Mouse (Mus musculus): ENCODE measurements around the gene Hist1h3g. TPM values are rescaled to one million over a fixed set of nuclear protein-coding genes. Genes with fewer than 3 reads are reported as not detected.

Hist1h3g gene
- 0.46 and 0.82 TPM in 2 replicates for polyA plus RNA-seq (2012; rRNA removed)

DNA sequence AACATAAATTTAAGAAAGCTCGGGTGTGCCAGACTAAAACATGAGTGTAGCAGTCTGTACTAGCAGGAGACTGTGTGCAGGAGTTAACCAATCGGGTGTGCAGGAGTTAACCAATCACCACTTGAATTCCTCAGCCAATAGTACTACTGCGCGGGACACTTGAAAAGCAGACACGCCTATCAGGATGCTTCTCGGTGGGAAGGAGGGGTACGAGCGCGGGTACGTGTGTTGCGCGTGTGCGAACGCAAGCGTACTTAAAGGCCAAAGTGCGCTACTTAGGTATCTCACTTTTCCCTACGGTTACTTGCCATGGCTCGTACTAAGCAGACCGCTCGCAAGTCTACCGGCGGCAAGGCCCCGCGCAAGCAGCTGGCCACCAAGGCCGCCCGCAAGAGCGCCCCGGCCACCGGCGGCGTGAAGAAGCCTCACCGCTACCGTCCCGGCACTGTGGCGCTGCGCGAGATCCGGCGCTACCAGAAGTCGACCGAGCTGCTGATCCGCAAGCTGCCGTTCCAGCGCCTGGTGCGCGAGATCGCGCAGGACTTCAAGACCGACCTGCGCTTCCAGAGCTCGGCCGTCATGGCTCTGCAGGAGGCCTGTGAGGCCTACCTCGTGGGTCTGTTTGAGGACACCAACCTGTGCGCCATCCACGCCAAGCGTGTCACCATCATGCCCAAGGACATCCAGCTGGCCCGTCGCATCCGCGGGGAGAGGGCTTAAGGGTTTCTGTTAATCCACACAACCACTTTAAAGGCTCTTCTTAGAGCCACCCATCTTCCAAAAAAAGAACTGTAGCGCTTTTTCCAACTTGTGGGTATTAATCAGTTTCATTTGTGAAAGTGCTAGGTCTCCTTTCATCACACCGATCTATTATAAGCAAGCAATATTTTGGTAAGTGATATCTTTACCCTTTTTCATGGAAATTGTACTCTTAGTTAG is at the start of gene Hist1h3g:
Gene Hist1h3g, plus strand, starts transcription at position 286 of the 939 bp plus-strand sequence.
- peak; percentile 93 to 95 for DNase-seq (ENCODE audit: extremely low spot score in 1 of 2, low spot score in 1 of 2)

DNA sequence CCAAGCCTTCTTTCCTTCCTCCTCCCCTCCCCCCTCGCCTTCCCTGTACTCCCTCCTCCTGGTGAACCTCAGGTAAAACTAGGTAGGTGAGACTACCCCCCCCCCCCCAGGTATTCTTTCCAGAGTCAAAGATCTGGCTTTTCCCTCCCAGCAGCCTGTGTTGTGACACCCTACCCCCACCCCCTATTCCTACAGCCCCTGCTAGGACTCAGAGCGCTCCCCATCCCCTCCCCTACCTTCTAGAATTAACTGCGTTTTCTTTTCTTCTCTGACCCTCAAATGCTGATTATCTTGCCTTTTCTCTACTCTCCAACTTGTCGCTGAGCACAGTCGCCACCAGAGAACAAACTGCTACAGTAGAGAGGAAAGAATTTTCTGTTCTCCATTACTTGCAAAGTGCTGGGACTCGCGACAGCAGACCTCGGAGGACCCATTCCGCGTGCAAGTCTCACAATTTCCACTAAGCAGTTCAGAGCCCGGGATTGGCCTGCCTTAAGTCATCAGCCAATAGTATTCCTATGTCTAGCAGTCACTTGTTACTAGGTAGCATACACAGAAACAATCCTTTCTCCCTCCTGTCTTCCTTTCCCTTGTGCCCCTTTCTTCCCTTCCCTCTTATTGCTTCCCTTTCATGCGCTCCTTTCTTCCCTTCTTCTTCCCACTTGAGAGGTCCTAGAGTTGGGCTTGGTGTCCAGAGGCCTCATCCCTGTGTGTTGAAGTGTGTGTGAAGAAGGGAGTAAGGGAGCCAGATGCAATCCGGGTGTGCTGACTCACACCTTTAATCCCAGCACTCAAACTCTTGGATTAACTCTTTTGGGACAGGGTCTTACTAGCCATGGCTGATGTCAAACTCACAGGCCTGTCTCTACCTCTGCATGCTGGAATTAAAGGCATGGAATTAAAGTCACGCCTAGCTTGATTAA is 46.6 kb upstream of the Hist1h3g start, which contains the start of gene Btn2a2:
Gene Btn2a2, minus strand, starts transcription at position 458 of the 923 bp plus-strand sequence.
- DNase-seq (ENCODE audit: extremely low spot score in 1 of 2, low spot score in 1 of 2), result peak; percentile 69 to 83

DNA sequence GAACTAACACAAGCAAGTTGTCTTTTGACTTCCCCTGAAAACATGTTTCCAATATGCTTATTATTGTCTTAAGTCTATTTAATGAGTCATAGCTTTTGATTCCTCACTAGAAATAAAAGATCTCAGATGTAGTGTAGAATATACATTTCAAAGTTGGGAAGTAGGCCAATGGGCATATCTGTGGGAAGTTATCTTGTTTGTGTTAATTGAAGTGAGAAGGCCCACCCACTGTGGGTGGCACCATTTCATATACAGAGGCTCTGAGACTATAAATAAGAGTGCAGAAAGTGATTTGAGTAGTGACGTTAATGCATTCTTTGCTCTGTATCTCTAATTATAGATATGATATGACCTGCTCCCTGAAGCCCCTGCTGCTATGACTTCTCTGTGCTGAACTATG is 44.4 kb upstream of the Hist1h3g start:
- peak; percentile 20 to 50 for DNase-seq (ENCODE audit: extremely low spot score in 1 of 2, low spot score in 1 of 2)

DNA sequence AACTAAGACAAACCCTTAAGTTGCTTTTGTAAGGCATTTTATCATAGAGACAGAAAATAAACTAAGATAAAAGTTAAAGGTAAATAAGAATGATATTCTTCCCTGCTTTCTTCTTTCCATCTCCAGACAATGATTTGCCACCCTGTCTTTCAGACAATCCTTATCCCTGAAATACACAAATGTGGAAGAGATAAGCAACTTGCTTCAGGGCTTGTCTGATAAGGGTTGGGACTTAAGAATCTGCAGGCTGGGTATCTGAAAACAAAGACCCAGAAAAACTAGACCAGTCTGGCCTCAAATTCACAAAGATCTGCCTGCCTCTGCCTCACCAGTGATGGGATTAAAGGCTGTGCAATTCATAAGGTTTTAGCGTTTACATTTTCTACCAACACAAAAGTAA is 44.0 kb upstream of the Hist1h3g start:
- DNase-seq (ENCODE audit: extremely low spot score in 1 of 2, low spot score in 1 of 2), result no peak

DNA sequence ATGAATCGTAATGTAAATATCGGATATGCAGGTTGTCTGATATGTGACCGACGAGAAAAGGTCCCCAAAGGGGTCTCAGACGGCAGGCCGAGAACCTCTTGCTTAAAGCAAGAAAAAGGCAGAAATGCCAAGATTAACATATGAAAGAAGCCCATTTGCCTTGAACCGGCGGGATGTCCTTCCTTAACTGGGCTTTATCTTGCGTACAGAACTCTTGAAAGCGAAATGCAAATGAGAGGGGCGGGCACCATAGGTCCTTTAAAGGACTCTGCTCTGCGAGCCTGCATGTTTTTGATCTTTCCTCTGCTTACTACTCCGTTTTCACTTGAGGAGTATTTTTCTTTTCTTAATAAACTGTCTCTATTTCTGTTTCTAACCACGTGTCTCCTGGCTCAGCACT is 43.2 kb upstream of the Hist1h3g start:
- no peak for DNase-seq (ENCODE audit: extremely low spot score in 1 of 2, low spot score in 1 of 2)

DNA sequence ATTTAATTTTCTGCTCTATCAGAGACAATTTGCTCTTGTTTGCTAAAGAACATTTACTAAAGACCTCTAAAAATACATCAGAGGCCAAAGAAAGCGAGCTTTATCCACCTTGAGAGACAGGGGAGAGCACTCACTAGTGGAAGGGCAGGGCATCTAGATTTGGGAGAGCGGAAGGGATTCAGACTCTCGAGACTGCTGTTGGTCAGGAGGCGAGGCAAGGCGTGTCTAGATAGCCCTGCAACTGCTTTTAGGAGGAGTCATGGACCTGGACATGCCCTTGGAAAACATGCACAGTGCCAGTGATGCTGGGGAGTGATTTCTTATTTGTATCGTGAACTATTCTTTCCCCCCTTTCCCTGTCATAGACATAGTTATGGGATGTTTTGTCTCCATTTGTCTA is 39.7 kb upstream of the Hist1h3g start:
- DNase-seq (ENCODE audit: extremely low spot score in 1 of 2, low spot score in 1 of 2), result no peak

DNA sequence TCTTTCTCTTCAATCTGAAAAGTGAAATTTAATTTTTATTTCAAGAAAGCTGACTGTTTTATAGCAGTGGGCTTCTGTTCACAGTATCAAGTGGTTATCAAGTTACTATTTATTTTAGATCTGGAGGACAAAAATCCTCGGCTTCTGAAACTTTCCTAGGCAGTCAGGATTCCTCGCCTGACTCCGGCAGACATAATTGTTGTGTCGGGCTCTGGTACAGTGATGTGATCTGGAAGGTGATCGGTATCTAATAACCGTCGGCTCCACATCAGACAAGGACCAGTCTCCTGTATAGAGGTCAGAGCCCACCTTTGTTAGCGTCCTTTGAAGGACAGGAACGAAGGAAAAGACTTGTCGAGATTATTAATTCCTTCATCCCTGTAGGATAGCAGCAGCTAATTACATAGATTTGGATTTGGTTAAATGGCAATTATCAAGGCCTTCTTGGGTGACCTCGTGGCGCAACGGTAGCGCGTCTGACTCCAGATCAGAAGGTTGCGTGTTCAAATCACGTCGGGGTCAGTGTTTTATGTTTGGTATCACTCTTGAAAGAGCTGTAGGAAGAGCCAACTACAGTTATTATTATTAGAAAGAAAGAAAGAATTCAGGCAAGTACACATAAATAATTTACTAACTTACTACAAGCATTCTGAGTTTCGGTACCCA is 37.4 kb upstream of the Hist1h3g start:
- peak in 1 of 2 experiments; percentile 73 for DNase-seq (ENCODE audit: extremely low spot score in 1 of 2, low spot score in 1 of 2)

DNA sequence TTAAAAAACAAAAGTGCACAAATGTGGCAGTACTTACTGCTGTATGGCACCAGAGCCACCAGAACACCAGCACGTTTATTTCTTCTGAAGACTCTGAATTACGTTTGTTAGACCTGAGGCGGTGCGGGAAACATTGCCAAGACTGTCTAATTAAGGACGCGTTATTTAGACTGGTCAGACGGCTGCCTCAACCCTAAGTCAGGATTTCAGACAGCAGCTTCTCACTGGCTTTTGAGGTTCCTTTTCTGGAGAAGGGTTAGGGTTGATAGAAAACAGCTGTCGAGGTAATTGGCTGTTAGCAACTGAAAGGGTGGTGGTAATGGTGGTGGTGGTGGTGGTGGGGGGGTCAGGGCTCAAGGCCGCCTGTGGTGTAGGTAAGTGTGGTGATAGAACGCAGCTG is 36.6 kb upstream of the Hist1h3g start:
- DNase-seq (ENCODE audit: extremely low spot score in 1 of 2, low spot score in 1 of 2), result no peak

DNA sequence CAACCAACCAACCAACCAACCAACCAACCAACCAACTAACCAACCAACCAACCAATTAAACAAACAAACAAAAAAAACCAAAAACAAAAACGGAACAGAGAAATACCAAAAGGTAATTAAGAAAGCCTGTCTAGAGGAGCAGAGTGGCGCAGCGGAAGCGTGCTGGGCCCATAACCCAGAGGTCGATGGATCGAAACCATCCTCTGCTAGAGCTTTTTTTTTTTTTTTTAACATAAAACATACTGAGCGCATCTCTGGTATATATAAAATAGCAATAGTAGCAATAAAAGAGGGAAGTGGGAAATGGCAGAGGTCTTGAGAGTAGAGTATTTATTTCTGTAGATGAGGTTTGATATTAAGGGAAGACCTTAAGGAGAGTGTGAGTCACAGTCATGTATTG is 35.3 kb upstream of the Hist1h3g start:
- no peak for DNase-seq (ENCODE audit: extremely low spot score in 1 of 2, low spot score in 1 of 2)

DNA sequence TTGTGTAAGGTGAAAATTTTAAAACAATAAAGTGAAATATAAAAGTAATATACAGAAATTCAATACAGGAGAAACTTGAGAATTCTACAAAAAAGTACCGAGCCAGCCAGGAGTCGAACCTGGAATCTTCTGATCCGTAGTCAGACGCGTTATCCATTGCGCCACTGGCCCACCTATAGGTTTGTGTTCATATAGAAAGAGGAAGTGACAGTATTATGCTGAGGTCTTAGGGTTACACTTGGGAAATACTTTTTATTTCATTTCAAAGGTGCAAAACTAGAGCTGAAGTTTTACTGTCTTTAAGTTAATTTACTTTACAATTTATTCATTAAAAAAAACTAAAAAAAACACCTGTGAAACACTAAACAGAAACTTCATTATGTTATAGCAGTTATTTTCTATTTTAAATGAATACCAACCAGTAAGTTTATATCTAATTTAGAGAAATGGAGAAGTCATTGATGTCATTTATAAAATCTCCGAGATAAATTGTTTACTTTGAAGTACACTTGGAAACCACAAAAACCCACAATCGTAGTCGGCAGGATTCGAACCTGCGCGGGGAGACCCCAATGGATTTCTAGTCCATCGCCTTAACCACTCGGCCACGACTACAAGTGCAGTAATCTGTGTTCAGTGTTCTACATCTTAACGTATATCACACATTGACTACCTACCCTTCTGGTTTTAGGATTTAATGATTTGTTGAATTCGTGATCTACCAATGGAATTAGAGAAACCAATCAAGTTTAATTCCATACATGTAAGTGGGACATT is 34.6 kb upstream of the Hist1h3g start:
- DNase-seq (ENCODE audit: extremely low spot score in 1 of 2, low spot score in 1 of 2), result peak in 1 of 2 experiments; percentile 93

DNA sequence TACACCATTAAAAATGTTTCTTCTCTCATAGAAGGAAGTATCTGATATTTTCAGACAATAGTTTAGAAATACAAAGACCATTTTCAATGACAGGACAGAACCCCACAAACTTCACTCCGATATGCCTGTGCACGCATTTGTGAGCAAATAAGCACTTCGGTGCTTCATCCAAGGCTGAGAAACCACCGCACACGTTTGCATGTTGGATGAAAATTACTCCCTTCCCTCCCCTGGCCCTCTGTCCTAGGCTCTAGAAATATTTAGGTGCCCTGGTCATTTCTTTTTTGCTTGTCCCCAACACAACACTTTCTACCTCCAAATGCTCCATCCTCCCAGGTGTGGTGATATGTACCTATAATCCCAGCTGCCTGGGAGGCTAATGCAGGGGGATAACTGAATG is 33.7 kb upstream of the Hist1h3g start:
- no peak for DNase-seq (ENCODE audit: extremely low spot score in 1 of 2, low spot score in 1 of 2)

DNA sequence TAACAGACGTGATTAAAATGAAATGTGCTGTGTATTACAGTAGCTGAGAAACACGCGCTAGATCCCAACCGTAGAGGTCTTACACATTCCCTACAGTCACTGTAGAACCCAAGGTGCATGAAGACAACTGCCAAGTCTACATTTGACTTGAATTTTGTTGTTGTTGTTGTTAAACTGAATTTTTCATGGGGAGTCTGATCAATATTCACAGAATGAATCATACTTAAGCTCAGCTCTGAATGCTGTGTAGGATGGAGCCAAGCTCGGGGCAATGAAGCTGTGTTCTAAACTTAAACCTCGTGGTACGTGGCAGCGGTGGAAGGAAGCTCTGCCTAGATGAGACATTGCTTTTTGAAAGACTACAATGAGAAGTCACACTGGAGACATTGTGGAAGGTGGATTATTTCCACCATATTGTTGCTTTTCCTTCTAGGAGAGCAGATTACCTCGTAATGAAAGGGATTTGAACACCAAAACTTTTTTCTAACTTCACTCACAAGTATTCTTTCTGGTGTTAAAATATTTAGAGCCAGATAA is 33.1 kb upstream of the Hist1h3g start:
- DNase-seq (ENCODE audit: extremely low spot score in 1 of 2, low spot score in 1 of 2), result no peak

DNA sequence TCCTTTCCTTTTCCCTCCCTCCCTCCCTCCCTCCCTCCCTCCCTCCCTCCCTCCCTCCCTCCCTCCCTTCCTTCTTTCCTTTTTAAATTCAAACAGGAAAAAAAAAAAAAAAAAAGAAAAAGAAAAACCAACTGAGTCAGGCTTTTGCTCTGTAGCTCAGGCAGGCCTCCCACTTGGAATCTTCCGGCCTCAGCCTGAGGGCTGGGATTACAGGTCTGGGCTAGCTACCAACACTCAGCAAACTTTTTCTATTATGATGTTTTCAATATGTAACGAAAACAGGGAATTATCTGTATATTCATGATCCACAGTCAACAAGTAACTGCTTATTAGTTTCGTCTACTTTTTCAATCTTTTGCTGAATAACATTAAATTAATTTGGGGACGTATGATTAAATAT is 32.3 kb upstream of the Hist1h3g start:
- DNase-seq (ENCODE audit: extremely low spot score in 1 of 2, low spot score in 1 of 2), result no peak

DNA sequence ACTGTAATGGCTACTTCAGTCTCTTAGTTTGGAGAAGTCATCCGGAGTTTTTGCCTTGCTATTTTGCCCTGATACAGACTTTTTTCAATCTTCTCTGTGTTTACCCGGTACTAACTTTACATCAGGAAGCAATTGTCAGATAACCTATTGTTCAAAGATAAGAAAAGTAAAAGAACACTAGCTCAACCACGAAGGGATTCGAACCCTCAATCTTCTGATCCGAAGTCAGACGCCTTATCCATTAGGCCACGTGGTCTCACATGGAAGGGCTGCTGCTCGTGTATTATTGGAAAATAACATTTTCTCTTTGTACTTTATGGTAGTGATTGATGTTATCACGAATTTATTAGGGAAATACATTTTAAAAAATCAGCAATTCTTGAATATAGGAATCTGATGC is 31.4 kb upstream of the Hist1h3g start:
- DNase-seq (ENCODE audit: extremely low spot score in 1 of 2, low spot score in 1 of 2), result peak in 1 of 2 experiments; percentile 91

DNA sequence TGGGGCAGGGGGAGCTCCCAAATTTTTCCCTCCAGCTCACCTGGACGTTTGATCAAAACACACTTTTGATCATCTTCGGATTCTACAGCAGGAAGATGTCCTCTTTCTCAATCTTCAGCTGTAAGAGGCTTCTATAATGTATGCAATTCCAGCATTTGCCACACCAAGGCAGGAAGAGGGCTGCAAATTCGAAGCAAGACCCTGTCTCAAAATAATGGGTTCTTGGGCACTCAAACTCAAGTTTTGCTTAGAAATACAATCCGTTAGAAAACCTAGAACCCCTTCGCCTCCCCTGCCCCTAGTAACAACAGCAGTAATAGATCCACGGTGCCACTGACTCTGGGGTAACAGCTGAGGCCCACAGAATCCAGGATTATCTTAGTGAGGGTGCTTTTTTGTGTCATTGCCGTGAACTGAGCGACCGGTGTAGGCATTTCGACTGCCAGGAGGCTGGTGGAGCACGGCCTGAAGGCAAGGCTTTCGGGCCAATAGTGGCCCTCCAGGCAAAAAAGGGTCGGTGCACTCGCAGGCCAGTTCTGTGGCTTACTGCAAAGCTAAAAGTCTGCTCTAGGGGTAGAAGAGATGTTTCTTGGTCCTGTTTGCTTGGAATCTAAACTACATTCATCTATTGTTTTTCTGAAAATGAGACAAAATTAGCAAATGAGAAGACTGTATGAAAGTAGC is 29.4 kb upstream of the Hist1h3g start:
- no peak for DNase-seq (ENCODE audit: extremely low spot score in 1 of 2, low spot score in 1 of 2)

DNA sequence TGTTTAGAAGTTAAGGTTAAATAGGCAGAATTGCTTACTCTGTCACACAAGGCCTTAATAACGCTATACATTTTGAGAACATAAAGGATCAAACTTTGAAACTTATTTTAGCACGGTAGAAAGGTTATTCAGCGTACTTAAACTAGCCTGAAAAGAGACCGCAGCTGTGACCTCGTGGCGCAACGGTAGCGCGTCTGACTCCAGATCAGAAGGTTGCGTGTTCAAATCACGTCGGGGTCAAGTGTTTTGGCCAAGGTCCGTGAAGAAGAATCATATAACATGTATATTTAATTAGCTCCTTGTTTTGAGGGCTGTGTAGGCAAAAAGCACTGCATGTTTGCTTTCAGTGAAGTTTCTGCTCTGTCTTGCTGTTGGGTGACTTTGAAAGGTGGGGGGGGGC is 28.9 kb upstream of the Hist1h3g start:
- no peak for DNase-seq (ENCODE audit: extremely low spot score in 1 of 2, low spot score in 1 of 2)

DNA sequence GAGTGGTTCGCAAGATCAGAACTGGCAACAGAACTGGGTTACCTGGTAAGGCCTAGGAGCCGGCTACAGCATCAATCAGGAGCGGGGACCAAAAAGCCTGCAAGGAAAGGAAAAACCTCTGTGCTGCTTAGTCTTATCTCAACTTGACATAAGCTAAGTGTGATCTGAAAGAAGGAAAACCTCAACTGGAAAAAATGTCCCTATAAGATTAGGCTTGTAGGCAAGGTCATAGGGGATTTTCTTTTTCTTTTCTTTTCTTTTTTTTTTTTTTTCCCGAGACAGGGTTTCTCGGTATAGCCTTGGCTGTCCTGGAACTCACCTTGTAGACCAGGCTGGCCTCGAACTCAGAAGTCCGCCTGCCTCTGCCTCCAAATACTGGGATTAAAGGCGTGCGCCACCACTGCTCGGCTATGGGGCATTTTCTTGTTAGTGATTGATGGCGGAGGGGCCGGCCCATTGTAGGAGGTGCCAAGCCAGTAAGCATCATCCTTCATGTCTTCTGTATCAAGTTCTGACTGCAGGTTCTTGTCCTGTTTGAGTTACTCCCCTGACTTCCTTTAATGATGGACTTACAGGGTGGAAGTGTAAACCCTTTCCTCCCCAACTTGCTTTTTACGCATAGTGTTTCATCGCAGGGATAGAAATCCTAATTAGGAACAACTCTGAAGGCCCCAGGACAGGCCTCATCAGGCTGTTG is 28.3 kb upstream of the Hist1h3g start:
- no peak for DNase-seq (ENCODE audit: extremely low spot score in 1 of 2, low spot score in 1 of 2)

DNA sequence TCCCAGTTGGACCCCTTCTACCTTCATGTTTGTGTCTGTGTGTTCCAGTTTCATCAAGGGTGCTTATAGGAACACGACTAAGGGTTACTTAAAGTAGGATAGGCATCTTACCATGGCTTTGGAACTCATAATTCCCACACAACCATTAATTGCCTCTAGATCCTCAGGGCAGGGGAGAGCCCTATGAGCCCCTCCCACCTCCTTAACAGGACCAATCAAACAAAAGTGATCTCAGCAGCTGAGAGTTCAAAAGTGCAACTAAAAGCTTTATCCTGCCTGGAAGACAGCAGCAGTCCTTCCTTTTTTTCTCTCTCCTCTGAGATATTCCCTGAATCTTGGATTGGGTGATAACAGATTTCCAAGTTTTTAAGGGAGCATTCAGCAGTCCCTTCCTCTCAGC is 25.1 kb upstream of the Hist1h3g start:
- DNase-seq (ENCODE audit: extremely low spot score in 1 of 2, low spot score in 1 of 2), result no peak

Measured in frontal cortex, adult 2 months (tissue).